Mouse (Mus musculus) cortical plate, adult 2 months (tissue): ENCODE data around the gene Tmem265. TPM values are rescaled to one million over a fixed set of nuclear protein-coding genes. Genes with fewer than 3 reads are reported as not detected.
A peak's percentile ranks its signal among the peaks of the same experiment; 100 is the strongest.

Source experiments
- H3K27ac ChIP-seq: fragments of 200-500 bp; 2 replicates; pipeline ENCODE4 v1.5.1; 2012; ENCODE audit warnings: low read length, control low read depth, inconsistent platforms; ENCODE audit not compliant: insufficient read depth
- H3K4me1 ChIP-seq: fragments of 200-500 bp; 2 replicates; pipeline ENCODE4 v1.6.1; 2011; ENCODE audit warnings: low read length; ENCODE audit not compliant: control insufficient read depth, insufficient read depth
- H3K4me3 ChIP-seq: fragments of 200-500 bp; 2 replicates; pipeline ENCODE4 v1.5.1; 2011; ENCODE audit warnings: mild to moderate bottlenecking, low read length, control low read depth; ENCODE audit not compliant: insufficient read depth
- CTCF ChIP-seq: fragments of 200-500 bp; IDR thresholded peaks from 2 replicates; pipeline ENCODE4 v1.5.1; 2011; ENCODE audit warnings: mild to moderate bottlenecking, control low read depth, low read length; ENCODE audit not compliant: insufficient read depth; ENCODE audit errors: extremely low read depth
- POLR2A ChIP-seq: fragments of 200-500 bp; IDR thresholded peaks from 2 replicates; pipeline ENCODE4 v1.6.1; 2011; ENCODE audit warnings: mild to moderate bottlenecking, low read length, control low read depth; ENCODE audit not compliant: insufficient read depth; ENCODE audit errors: extremely low read depth
- polyA plus RNA-seq: library from polyadenylated mRNA; depleted of rRNA; stranded (reverse); fragments of >200 nt; gene quantifications from 2 replicates; pipeline ENCODE4 v1.2.3, GENCODE M21; 2012; rRNA removed

Tmem265 gene
- polyA plus RNA-seq: not detected in 2 replicates

DNA sequence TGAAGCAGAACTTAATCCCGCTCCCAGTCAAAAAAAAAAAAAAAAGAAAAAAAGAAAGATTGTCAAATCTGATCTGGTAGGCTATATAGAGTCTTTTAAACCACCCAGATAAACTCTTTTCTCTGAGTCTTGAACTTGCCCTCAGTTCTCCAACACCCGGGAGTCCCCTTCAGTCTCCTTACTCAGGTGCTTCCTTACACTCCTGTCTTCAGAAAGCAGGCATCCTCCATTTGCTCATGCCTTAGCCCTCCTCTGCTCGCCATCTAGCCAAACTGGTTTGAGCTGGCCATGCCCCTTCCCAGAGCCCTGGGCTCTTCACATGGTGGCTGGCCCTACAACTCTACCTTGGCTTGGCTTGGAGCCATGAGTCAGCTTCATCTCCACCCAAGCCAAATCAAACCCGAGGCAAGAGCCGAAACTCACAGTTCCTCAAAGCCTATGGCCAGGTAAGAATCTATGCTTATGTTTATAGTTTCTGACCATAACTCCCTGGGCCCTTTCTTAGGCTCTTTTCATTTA is at the start of gene Tmem265:
Gene Tmem265 (plus strand): TSS at position 51 of the 519 bp plus-strand sequence.
- TF ChIP-seq CTCF: no peak
- TF ChIP-seq POLR2A: no peak
- H3K27ac ChIP-seq: no peak within 1 kb of the TSS
- H3K4me3 ChIP-seq: no peak within 1 kb of the TSS
- H3K4me1 ChIP-seq: no peaks in the 10 kb centered on the region

GRCm38 (mm10) chr7:127511808-127512230 is 49.4 kb upstream of the Tmem265 start, which contains the start of gene Srcap:
Gene Srcap (plus strand): TSS chr7:127511983.
- Histone ChIP-seq H3K27ac (peak within 1 kb of the TSS; percentile 97), H3K4me3 (peak within 1 kb of the TSS; percentile 64), H3K4me1 (peaks cover 4% of the 10 kb centered on the region; the same call in 1 of the 2 replicates)
- TF ChIP-seq CTCF: no peak
- TF ChIP-seq POLR2A: peak; percentile 93

GRCm38 (mm10) chr7:127512231-127513015 is 48.8 kb upstream of the Tmem265 start:
- Histone ChIP-seq H3K4me1 (peaks cover 4% of the 10 kb centered on the region; the same call in 1 of the 2 replicates), H3K4me3 (peak overlapping the region; percentile 64), H3K27ac (peak overlapping the region; percentile 97)
- TF ChIP-seq POLR2A (no peak), CTCF (no peak)

- peaks cover 4% of the 10 kb centered on the region; the same call in 1 of the 2 replicates for H3K4me1 ChIP-seq
- H3K4me3 ChIP-seq: peak overlapping the region; percentile 64
- TF ChIP-seq POLR2A (no peak), CTCF (no peak)
- H3K27ac ChIP-seq: no peak overlapping the region
Observed at GRCm38 (mm10) chr7:127513016-127513390, 48.2 kb upstream of the Tmem265 start.

- TF ChIP-seq POLR2A (no peak), CTCF (no peak)
- Histone ChIP-seq H3K4me3 (peak overlapping the region; percentile 64; the same call in 1 of the 2 replicates), H3K4me1 (peaks cover 4% of the 10 kb centered on the region; the same call in 1 of the 2 replicates), H3K27ac (no peak overlapping the region)
Observed at GRCm38 (mm10) chr7:127513781-127514180, 47.4 kb upstream of the Tmem265 start.

DNA sequence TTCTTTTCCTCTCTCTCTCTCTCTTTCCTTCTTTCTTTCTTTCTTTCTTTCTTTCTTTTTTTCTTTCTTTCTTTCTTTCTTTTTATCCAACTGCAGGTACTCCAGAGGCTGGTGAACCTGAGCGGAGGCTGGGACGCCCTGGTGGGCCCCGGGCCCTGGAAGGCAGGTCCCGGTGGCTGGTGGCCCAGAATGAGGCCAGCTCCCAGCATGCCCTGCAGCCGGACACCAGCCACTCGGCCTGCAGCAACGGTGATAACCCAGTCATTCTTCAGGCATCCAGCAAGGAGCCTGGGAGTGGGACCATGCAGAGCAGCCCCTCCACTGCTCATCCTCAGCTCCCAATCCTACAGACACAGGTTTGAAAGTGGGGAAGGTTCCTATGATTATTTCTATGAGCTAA is 45.3 kb upstream of the Tmem265 start:
- no peak for TF ChIP-seq POLR2A
- no peak for TF ChIP-seq CTCF
- peaks cover 4% of the 10 kb centered on the region; the same call in 1 of the 2 replicates for H3K4me1 ChIP-seq
- H3K4me3 ChIP-seq: no peak overlapping the region
- no peak overlapping the region for H3K27ac ChIP-seq

DNA sequence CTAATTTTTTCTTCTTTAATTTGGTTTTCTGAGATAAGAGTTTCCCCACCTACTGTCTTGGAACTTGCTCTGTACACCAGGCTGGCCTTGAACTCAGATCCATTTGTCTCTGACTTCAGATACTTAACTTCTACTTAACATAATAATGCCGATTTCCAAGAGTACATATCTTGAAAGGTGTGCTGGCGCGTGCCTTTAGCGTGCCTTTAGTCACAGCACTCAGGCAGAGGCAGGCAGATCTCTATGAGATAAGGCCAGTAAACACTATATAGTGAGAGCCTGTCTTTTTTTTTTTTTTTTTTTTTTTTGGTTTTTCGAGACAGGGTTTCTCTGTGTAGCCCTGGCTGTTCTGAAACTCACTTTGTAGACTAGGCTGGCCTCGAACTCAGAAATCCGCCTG is 44.8 kb upstream of the Tmem265 start:
- TF ChIP-seq POLR2A (no peak), CTCF (no peak)
- Histone ChIP-seq H3K27ac (no peak overlapping the region), H3K4me3 (no peak overlapping the region), H3K4me1 (peaks cover 4% of the 10 kb centered on the region; the same call in 1 of the 2 replicates)

- Histone ChIP-seq H3K4me1 (no peaks in the 10 kb centered on the region), H3K4me3 (no peak within 1 kb of the TSS), H3K27ac (no peak within 1 kb of the TSS)
- TF ChIP-seq CTCF (no peak), POLR2A (no peak)
Observed at GRCm38 (mm10) chr7:127519284-127519683, 41.9 kb upstream of the Tmem265 start, which contains the start of gene Gm42715. Gene Gm42715 (plus strand): TSS chr7:127519584.

DNA sequence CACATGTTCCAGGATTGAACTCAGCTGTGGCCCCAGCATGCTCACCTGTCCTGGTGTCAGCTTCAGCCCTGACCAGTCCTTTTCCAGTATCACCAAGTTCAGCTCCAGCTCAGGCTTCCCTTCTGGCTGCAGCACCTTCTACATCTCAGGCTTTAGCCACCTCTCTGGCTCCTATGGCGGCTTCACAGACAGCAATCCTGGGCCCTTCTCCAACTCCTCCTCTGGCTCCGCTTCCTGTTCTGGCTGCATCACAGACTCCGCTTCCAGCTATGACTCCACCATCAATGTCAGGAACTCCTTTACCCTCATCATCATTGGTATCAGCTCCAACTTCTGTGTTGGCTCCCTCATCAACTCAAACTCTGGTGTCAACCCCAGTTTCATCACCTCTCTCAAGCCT is 19.5 kb upstream of the Tmem265 start:
- Histone ChIP-seq H3K4me3 (no peak overlapping the region), H3K27ac (no peak overlapping the region), H3K4me1 (no peaks in the 10 kb centered on the region)
- TF ChIP-seq CTCF (no peak), POLR2A (no peak)
